Mouse (Mus musculus) colon, adult 2 months (tissue): ENCODE results near the gene Gm15093. TPM values are rescaled to one million over a fixed set of nuclear protein-coding genes. Genes with fewer than 3 reads are reported as not detected.

Experiments
- polyA plus RNA-seq: library from polyadenylated mRNA; depleted of rRNA; stranded (reverse); fragments of >200 nt; gene quantifications from 2 replicates; pipeline ENCODE4 v1.2.3, GENCODE M21; 2012; rRNA removed

Gene Gm15093
- not detected in 2 replicates for polyA plus RNA-seq

GRCm38 (mm10) chrX:149272077-149272476, at the start of gene Gm15093:
TSS of gene Gm15093 (plus strand) at chrX:149272377.

Other genes with a start within 250 kb of the Gm15093 start
- not detected in 2 replicates for gene Ott, start 198.1 kb upstream of the Gm15093 start, polyA plus RNA-seq
- gene Gm15085, start 175.2 kb downstream of the Gm15093 start, polyA plus RNA-seq, result not detected in 2 replicates